Mouse (Mus musculus): Measurements from ENCODE around the gene Cep57l1. TPM values are rescaled to one million over a fixed set of nuclear protein-coding genes. Genes with fewer than 3 reads are reported as not detected.

Gene Cep57l1
- polyA plus RNA-seq, 2 experiments = 7.1 to 10.6 TPM

- DNase-seq (ENCODE audit: low read depth in 3 of 3, low spot score in 3 of 3) (no peak), ATAC-seq (ENCODE audit: insufficient read depth) (no peak)
- no peaks in the 10 kb centered on the region for H3K27me3 ChIP-seq (ENCODE audit: control insufficient read depth, insufficient read depth, low read length)
- no peak overlapping the region for H3K9ac ChIP-seq (replicated peaks)
- peaks cover 29% of the 10 kb centered on the region for H3K36me3 ChIP-seq (replicated peaks; ENCODE audit: control insufficient read depth, insufficient read depth, low read depth)
- no peak for TF ChIP-seq EP300 (IDR thresholded peaks at IDR 0.05; ENCODE audit: low read depth)
- no peak for TF ChIP-seq CTCF (IDR thresholded peaks at IDR 0.05; ENCODE audit: low read depth)
- peaks cover 2% of the 10 kb centered on the region; the same call in 1 of the 2 replicates for H3K9me3 ChIP-seq (ENCODE audit: control insufficient read depth, low read length)
- no peak overlapping the region for H3K4me2 ChIP-seq (ENCODE audit: low read depth)
- no peak overlapping the region for H3K27ac ChIP-seq
- no peak overlapping the region for H3K4me3 ChIP-seq (ENCODE audit: insufficient read depth in 1 of 2, low read depth in 2 of 2, low read length in 2 of 2)
- no peaks in the 10 kb centered on the region; a peak in 2 of 4 replicates for H3K4me1 ChIP-seq (replicated peaks; ENCODE audit: control insufficient read depth in 2 of 2, insufficient read depth in 2 of 2, low read length in 1 of 2)
- WGBS (ENCODE audit: insufficient replicate concordance) = 90% methylated on average over 8 of the region's 8 CpGs
Observed at GRCm38 (mm10) chr10:41803467-41803866, 6.2 kb downstream of the Cep57l1 start.

- Histone ChIP-seq H3K4me1 (replicated peaks; ENCODE audit: control insufficient read depth in 2 of 2, insufficient read depth in 2 of 2, low read length in 1 of 2) (no peaks in the 10 kb centered on the region), H3K27me3 (ENCODE audit: control insufficient read depth, insufficient read depth, low read length) (no peaks in the 10 kb centered on the region), H3K4me2 (ENCODE audit: low read depth) (no peak overlapping the region), H3K27ac (no peak overlapping the region), H3K4me3 (ENCODE audit: insufficient read depth in 1 of 2, low read depth in 2 of 2, low read length in 2 of 2) (no peak overlapping the region), H3K9ac (replicated peaks) (no peak overlapping the region), H3K9me3 (ENCODE audit: control insufficient read depth, low read length) (peaks cover 2% of the 10 kb centered on the region; the same call in 1 of the 2 replicates), H3K36me3 (replicated peaks; ENCODE audit: control insufficient read depth, insufficient read depth, low read depth) (peaks cover 31% of the 10 kb centered on the region)
- ATAC-seq (ENCODE audit: insufficient read depth) (no peak), DNase-seq (ENCODE audit: low read depth in 3 of 3, low spot score in 3 of 3) (no peak)
- WGBS (ENCODE audit: insufficient replicate concordance) = 89% methylated on average over 8 of the region's 8 CpGs
- TF ChIP-seq EP300 (IDR thresholded peaks at IDR 0.05; ENCODE audit: low read depth) (no peak), CTCF (IDR thresholded peaks at IDR 0.05; ENCODE audit: low read depth) (no peak)
Observed at GRCm38 (mm10) chr10:41797253-41797652, 12.4 kb downstream of the Cep57l1 start.

- no peak for ATAC-seq (ENCODE audit: insufficient read depth)
- no peak overlapping the region for H3K4me2 ChIP-seq (ENCODE audit: low read depth)
- H3K9me3 ChIP-seq (ENCODE audit: control insufficient read depth, low read length) = no peaks in the 10 kb centered on the region
- no peaks in the 10 kb centered on the region for H3K4me1 ChIP-seq (replicated peaks; ENCODE audit: control insufficient read depth in 2 of 2, insufficient read depth in 2 of 2, low read length in 1 of 2)
- no peak overlapping the region for H3K9ac ChIP-seq (replicated peaks)
- no peak for TF ChIP-seq EP300 (IDR thresholded peaks at IDR 0.05; ENCODE audit: low read depth)
- no peak for TF ChIP-seq CTCF (IDR thresholded peaks at IDR 0.05; ENCODE audit: low read depth)
- no peaks in the 10 kb centered on the region for H3K36me3 ChIP-seq (replicated peaks; ENCODE audit: control insufficient read depth, insufficient read depth, low read depth)
- H3K4me3 ChIP-seq (ENCODE audit: insufficient read depth in 1 of 2, low read depth in 2 of 2, low read length in 2 of 2) = no peak overlapping the region
- no peaks in the 10 kb centered on the region for H3K27me3 ChIP-seq (ENCODE audit: control insufficient read depth, insufficient read depth, low read length)
- H3K27ac ChIP-seq = no peak overlapping the region
- WGBS (ENCODE audit: insufficient replicate concordance) = 85% methylated on average over 6 of the region's 6 CpGs
- no peak for DNase-seq (ENCODE audit: low read depth in 3 of 3, low spot score in 3 of 3)
Observed at GRCm38 (mm10) chr10:41792375-41792774, 17.3 kb downstream of the Cep57l1 start.

- ATAC-seq (ENCODE audit: insufficient read depth) = no peak
- DNase-seq (ENCODE audit: low read depth in 3 of 3, low spot score in 3 of 3) = no peak
- no peak overlapping the region for H3K27ac ChIP-seq
- 74% methylated on average over 6 of the region's 6 CpGs for WGBS (ENCODE audit: insufficient replicate concordance)
- no peaks in the 10 kb centered on the region for H3K9me3 ChIP-seq (ENCODE audit: control insufficient read depth, low read length)
- H3K4me1 ChIP-seq (replicated peaks; ENCODE audit: control insufficient read depth in 2 of 2, insufficient read depth in 2 of 2, low read length in 1 of 2) = no peaks in the 10 kb centered on the region
- H3K27me3 ChIP-seq (ENCODE audit: control insufficient read depth, insufficient read depth, low read length) = no peaks in the 10 kb centered on the region
- H3K36me3 ChIP-seq (replicated peaks; ENCODE audit: control insufficient read depth, insufficient read depth, low read depth) = no peaks in the 10 kb centered on the region
- H3K9ac ChIP-seq (replicated peaks) = no peak overlapping the region
- H3K4me3 ChIP-seq (ENCODE audit: insufficient read depth in 1 of 2, low read depth in 2 of 2, low read length in 2 of 2) = no peak overlapping the region
- no peak overlapping the region for H3K4me2 ChIP-seq (ENCODE audit: low read depth)
- TF ChIP-seq EP300 (IDR thresholded peaks at IDR 0.05; ENCODE audit: low read depth) (no peak), CTCF (IDR thresholded peaks at IDR 0.05; ENCODE audit: low read depth) (no peak)
Observed at GRCm38 (mm10) chr10:41767254-41767653, 42.4 kb downstream of the Cep57l1 start.

GRCm38 (mm10) chr10:41766280-41766679 lies 43.4 kb downstream of the Cep57l1 start:
- DNase-seq (ENCODE audit: low read depth in 3 of 3, low spot score in 3 of 3) (no peak), ATAC-seq (ENCODE audit: insufficient read depth) (no peak)
- no peak overlapping the region for H3K4me3 ChIP-seq (ENCODE audit: insufficient read depth in 1 of 2, low read depth in 2 of 2, low read length in 2 of 2)
- no peak overlapping the region for H3K4me2 ChIP-seq (ENCODE audit: low read depth)
- no peaks in the 10 kb centered on the region for H3K27me3 ChIP-seq (ENCODE audit: control insufficient read depth, insufficient read depth, low read length)
- H3K9ac ChIP-seq (replicated peaks) = no peak overlapping the region
- no peak overlapping the region for H3K27ac ChIP-seq
- H3K4me1 ChIP-seq (replicated peaks; ENCODE audit: control insufficient read depth in 2 of 2, insufficient read depth in 2 of 2, low read length in 1 of 2) = no peaks in the 10 kb centered on the region
- TF ChIP-seq EP300 (IDR thresholded peaks at IDR 0.05; ENCODE audit: low read depth) (no peak), CTCF (IDR thresholded peaks at IDR 0.05; ENCODE audit: low read depth) (no peak)
- no peaks in the 10 kb centered on the region for H3K36me3 ChIP-seq (replicated peaks; ENCODE audit: control insufficient read depth, insufficient read depth, low read depth)
- 73% methylated on average over 4 of the region's 4 CpGs for WGBS (ENCODE audit: insufficient replicate concordance)
- H3K9me3 ChIP-seq (ENCODE audit: control insufficient read depth, low read length) = no peaks in the 10 kb centered on the region

Data from liver, embryonic 14.5 days (tissue).